Mouse (Mus musculus) heart, postnatal 36 days (tissue): ENCODE data around the gene Nit2. TPM values are rescaled to one million over a fixed set of nuclear protein-coding genes. Genes with fewer than 3 reads are reported as not detected.

Source experiments
- DNase-seq, 2 experiments: peaks; one replicate each; pipeline ENCODE4 v3.0.0; 2021 to 2022
- intact Hi-C: fragments of 180-260 bp; cut with DNase I; formaldehyde crosslinking; loops from one replicate; pipeline ENCODE4 v1.15.1; 2025
- total RNA-seq, 2 experiments: library from RNA; stranded (reverse); gene quantifications; 2 replicates each; pipeline ENCODE4 v1.2.3; 2021

Nit2 gene
- total RNA-seq, 2 experiments from 2014 or later, result 34.8 to 35.3 TPM

GRCm38 (mm10) chr16:57116066-57116465 is 51.1 kb downstream of the Nit2 start:
- DNase-seq, result no peak
- intact Hi-C loops, result loop anchor here (1.0 kb wide), 1 partner anchor 61 kb away; no protein-coding TSS in a partner anchor

Other genes with a start within 250 kb of the Nit2 start
- not detected for gene Lnp1, start 239.3 kb downstream of the Nit2 start, total RNA-seq
- not detected for gene Tmem45a2, start 96.0 kb downstream of the Nit2 start, total RNA-seq
- gene Tomm70a, start 45.6 kb downstream of the Nit2 start, total RNA-seq, result 10 to 100 TPM; 41.2 to 41.3 TPM
- gene Tbc1d23, start 64.2 kb upstream of the Nit2 start, total RNA-seq, result 10 to 100 TPM; 25.1 to 25.4 TPM
- gene Tmem30c, start 125.5 kb upstream of the Nit2 start, total RNA-seq, result not detected
- gene Filip1l, start 185.8 kb upstream of the Nit2 start, total RNA-seq, result 10 to 100 TPM; 35.4 to 37.8 TPM